Mouse (Mus musculus) WW6 (cell line): Measurements from ENCODE around the gene Ybx3.

Experiments used
- DNase-seq: peaks from one replicate; pipeline ENCODE4 v3.0.0-alpha.2; 2013; ENCODE audit warnings: low read depth, low spot score

The Ybx3 gene

GRCm38 (mm10) chr6:131388040-131389021 lies at the start of gene Ybx3:
Ybx3 (minus strand) TSS chr6:131388476.
- peak; percentile 62 for DNase-seq

GRCm38 (mm10) chr6:131436626-131437025 lies 48.4 kb upstream of the Ybx3 start:
- DNase-seq = no peak

- DNase-seq = no peak
These were observed 45.8 kb upstream of the Ybx3 start for GRCm38 (mm10) chr6:131434088-131434487.

GRCm38 (mm10) chr6:131433153-131434048 lies 45.1 kb upstream of the Ybx3 start:
- DNase-seq = no peak

- no peak for DNase-seq
These were observed 33.3 kb upstream of the Ybx3 start for GRCm38 (mm10) chr6:131421572-131421971.

- DNase-seq = no peak
These were observed 31.3 kb upstream of the Ybx3 start for GRCm38 (mm10) chr6:131419614-131420013.

GRCm38 (mm10) chr6:131418770-131419169 lies 30.5 kb upstream of the Ybx3 start:
- no peak for DNase-seq

- DNase-seq = no peak
These were observed 23.0 kb upstream of the Ybx3 start for GRCm38 (mm10) chr6:131411116-131411843.

GRCm38 (mm10) chr6:131406957-131407356 lies 18.7 kb upstream of the Ybx3 start:
- no peak for DNase-seq

GRCm38 (mm10) chr6:131405896-131406295 lies 17.6 kb upstream of the Ybx3 start:
- DNase-seq = no peak

- no peak for DNase-seq
These were observed 16.9 kb upstream of the Ybx3 start for GRCm38 (mm10) chr6:131405174-131405573.

- DNase-seq = no peak
These were observed 16.0 kb upstream of the Ybx3 start for GRCm38 (mm10) chr6:131404260-131404659.

- no peak for DNase-seq
These were observed 14.8 kb upstream of the Ybx3 start for GRCm38 (mm10) chr6:131403036-131403435.

GRCm38 (mm10) chr6:131402606-131403005 lies 14.3 kb upstream of the Ybx3 start:
- DNase-seq = no peak

- no peak for DNase-seq
These were observed 13.0 kb upstream of the Ybx3 start for GRCm38 (mm10) chr6:131401259-131401658.

GRCm38 (mm10) chr6:131396650-131397049 lies 8.4 kb upstream of the Ybx3 start:
- DNase-seq = no peak

- no peak for DNase-seq
These were observed 5.8 kb upstream of the Ybx3 start for GRCm38 (mm10) chr6:131393873-131394660.

- peak; percentile 48 for DNase-seq
These were observed 846 bp downstream of the Ybx3 start for GRCm38 (mm10) chr6:131387221-131388039.

- no peak for DNase-seq
These were observed 1.8 kb downstream of the Ybx3 start for GRCm38 (mm10) chr6:131386416-131387019.
